Mouse (Mus musculus) liver, adult 2 months (tissue): ENCODE results near the gene Pkd1l3. TPM values are rescaled to one million over a fixed set of nuclear protein-coding genes. Genes with fewer than 3 reads are reported as not detected.
A peak's percentile ranks its signal among the peaks of the same experiment; 100 is the strongest.

Experiments used
- DNase-seq: peaks from one replicate; pipeline ENCODE4 v3.0.0-alpha.2; 2011; ENCODE audit warnings: low read depth, low spot score; ENCODE audit errors: extremely low read depth
- H3K27ac ChIP-seq: fragments of 200-500 bp; replicated peaks from 2 replicates; pipeline ENCODE4 v1.5.1; 2012; ENCODE audit warnings: low read depth, mild to moderate bottlenecking, control low read depth, inconsistent platforms, low read length; ENCODE audit not compliant: insufficient read depth
- H3K27me3 ChIP-seq: fragments of 200-500 bp; 2 replicates; pipeline ENCODE4 v1.6.1; 2012; ENCODE audit warnings: mild to moderate bottlenecking, moderate library complexity, low read length, inconsistent platforms; ENCODE audit not compliant: control insufficient read depth, insufficient read depth
- H3K36me3 ChIP-seq: fragments of 200-500 bp; 2 replicates; pipeline ENCODE4 v1.6.1; 2012; ENCODE audit warnings: low read length, inconsistent platforms; ENCODE audit not compliant: control insufficient read depth, insufficient read depth
- H3K4me1 ChIP-seq: fragments of 200-500 bp; 2 replicates; pipeline ENCODE4 v1.6.1; 2011; ENCODE audit warnings: low read length; ENCODE audit not compliant: control insufficient read depth, insufficient read depth
- H3K4me3 ChIP-seq: fragments of 200-500 bp; 2 replicates; pipeline ENCODE4 v1.5.1; 2011; ENCODE audit warnings: low read depth, mild to moderate bottlenecking, control low read depth, low read length, moderate library complexity; ENCODE audit not compliant: insufficient read depth
- H3K79me2 ChIP-seq: fragments of 200-500 bp; 2 replicates; pipeline ENCODE4 v1.6.1; 2012; ENCODE audit warnings: inconsistent platforms, mild to moderate bottlenecking, low read length, moderate library complexity; ENCODE audit not compliant: control insufficient read depth, insufficient read depth
- H3K9ac ChIP-seq: fragments of 200-500 bp; 2 replicates; pipeline ENCODE4 v1.6.1; 2012; ENCODE audit warnings: low read depth, mild to moderate bottlenecking, control low read depth, inconsistent platforms, low read length
- CTCF ChIP-seq: fragments of 200-500 bp; IDR thresholded peaks from 2 replicates; pipeline ENCODE4 v1.5.1; 2011; ENCODE audit warnings: low read depth, low read length, control low read depth
- POLR2A ChIP-seq: fragments of 200-500 bp; IDR thresholded peaks from 2 replicates; pipeline ENCODE4 v1.6.1; 2011; ENCODE audit warnings: low read length, control low read depth; ENCODE audit not compliant: insufficient read depth; ENCODE audit errors: extremely low read depth
- WGBS: fragments of 180-500 bp; shearing (Covaris S2); methylation state at CpG from one replicate; pipeline ENCODE4 v1.1.7; 2018; 5-methylcytosine and 5-hydroxymethylcytosine counted together
- polyA plus RNA-seq: library from polyadenylated mRNA; depleted of rRNA; stranded (reverse); fragments of >200 nt; gene quantifications from 2 replicates; pipeline ENCODE4 v1.2.3, GENCODE M21; 2012; rRNA removed
- total RNA-seq: library from RNA; depleted of rRNA; stranded (reverse); fragments of >200 nt; gene quantifications from 2 replicates; pipeline ENCODE4 v1.2.3, GENCODE M21; 2014; rRNA removed

The Pkd1l3 gene
- total RNA-seq (0.07 TPM in 1 of 2 replicates, not detected in the other), polyA plus RNA-seq (not detected in 2 replicates)

DNA sequence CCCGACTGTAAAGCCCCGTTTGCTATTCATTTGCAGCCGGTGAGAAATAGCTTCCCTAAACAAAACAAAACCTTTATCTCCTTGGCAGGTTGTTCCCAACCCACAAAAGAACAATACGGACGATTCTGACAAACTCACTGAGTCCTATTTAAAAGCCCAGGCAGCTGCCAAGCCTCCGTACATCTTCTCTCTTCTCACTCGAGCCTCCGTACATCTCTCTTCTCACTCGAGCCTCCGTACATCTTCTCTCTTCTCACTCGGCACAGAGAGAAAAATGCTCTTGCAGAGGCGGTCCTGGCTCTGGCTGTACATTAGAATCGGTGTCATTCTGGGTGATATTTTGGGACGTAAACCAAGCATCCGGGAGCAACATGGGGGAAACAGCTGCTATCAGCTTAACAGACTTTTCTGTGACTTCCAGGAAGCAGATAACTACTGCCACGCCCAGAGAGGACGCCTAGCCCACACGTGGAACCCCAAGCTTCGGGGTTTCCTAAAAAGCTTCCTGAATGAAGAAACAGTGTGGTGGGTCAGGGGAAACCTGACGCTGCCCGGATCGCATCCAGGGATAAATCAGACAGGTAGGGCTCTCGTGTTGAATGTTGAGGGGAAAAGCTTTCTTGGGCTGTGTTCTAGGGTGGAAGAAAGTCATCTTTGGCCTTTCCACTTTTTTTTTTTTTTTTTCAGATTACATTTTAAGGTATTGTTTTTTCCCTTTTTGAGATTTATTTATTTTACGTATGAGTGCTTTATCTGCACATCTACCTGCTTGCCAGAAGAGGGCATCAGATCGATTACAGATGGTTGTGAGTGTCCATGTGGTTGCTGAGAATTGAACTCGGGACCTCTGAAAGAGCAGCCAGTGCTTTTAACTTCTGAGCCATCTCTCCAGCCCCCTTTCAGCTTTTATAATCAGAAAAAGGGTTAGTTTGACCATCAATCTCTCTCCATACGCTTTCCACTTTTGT is at the start of gene Pkd1l3:
Gene Pkd1l3, plus strand, starts transcription at position 275 of the 968 bp plus-strand sequence.
- Histone ChIP-seq H3K27ac (no peak within 1 kb of the TSS), H3K4me3 (no peak within 1 kb of the TSS), H3K79me2 (no peaks in the 10 kb centered on the region), H3K36me3 (no peaks in the 10 kb centered on the region), H3K27me3 (no peaks in the 10 kb centered on the region), H3K9ac (no peak within 1 kb of the TSS), H3K4me1 (peaks cover 2% of the 10 kb centered on the region; the same call in 1 of the 2 replicates)
- TF ChIP-seq CTCF (no peak), POLR2A (no peak)
- DNase-seq, result no peak
- 49% methylated on average over 27 of the region's 27 CpGs for WGBS

DNA sequence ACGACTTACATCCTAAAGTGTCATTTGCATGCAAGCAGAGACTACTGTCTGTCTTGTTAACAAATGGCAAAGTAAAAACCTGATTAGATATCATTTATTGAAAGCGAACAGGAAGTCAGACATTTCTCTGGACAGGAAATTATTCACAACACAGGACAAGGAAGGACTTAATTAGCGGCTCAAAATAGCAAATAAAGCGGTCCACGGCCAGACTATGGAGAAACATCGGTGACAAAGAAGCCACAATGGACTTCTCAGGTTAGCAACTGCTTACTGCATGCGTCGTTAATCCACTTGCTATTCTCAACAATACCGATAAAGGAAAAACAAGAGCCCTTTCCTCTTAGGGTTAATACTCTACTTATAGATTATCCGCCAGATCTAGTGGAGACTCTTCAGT is 49.6 kb upstream of the Pkd1l3 start:
- TF ChIP-seq POLR2A (no peak), CTCF (no peak)
- 3% methylated on average over 10 of the region's 10 CpGs for WGBS
- Histone ChIP-seq H3K36me3 (peaks cover 13% of the 10 kb centered on the region), H3K9ac (peak overlapping the region; percentile 88), H3K4me3 (peak overlapping the region; percentile 90), H3K27ac (peak overlapping the region; percentile 79), H3K27me3 (no peaks in the 10 kb centered on the region), H3K4me1 (peaks cover 9% of the 10 kb centered on the region; the same call in 1 of the 2 replicates), H3K79me2 (peaks cover 4% of the 10 kb centered on the region)
- DNase-seq, result peak; percentile 19

- H3K9ac ChIP-seq, result peak within 1 kb of the TSS; percentile 88
- H3K79me2 ChIP-seq, result peaks cover 4% of the 10 kb centered on the region
- no peaks in the 10 kb centered on the region for H3K27me3 ChIP-seq
- H3K4me1 ChIP-seq, result peaks cover 9% of the 10 kb centered on the region; the same call in 1 of the 2 replicates
- DNase-seq, result peak; percentile 99
- peak within 1 kb of the TSS; percentile 84 for H3K27ac ChIP-seq
- H3K36me3 ChIP-seq, result peaks cover 11% of the 10 kb centered on the region
- TF ChIP-seq POLR2A (0 out of 2 replicates have a peak, but pooled peaks have one; percentile 34), CTCF (no peak)
- H3K4me3 ChIP-seq, result peak within 1 kb of the TSS; percentile 90
- under 1% methylated on average over 52 of the region's 52 CpGs for WGBS
Observed at GRCm38 (mm10) chr8:109565498-109566333, 48.6 kb upstream of the Pkd1l3 start, which contains the start of the genes Dhx38 and Txnl4b. TSS of gene Dhx38 (minus strand) at chr8:109565861. TSS of gene Txnl4b (plus strand) at chr8:109565892.

GRCm38 (mm10) chr8:109571139-109571538 is 43.2 kb upstream of the Pkd1l3 start:
- H3K36me3 ChIP-seq, result peaks cover 14% of the 10 kb centered on the region; the same call in 1 of the 2 replicates
- WGBS, result 70% methylated on average over 12 of the region's 12 CpGs
- no peak overlapping the region for H3K4me3 ChIP-seq
- H3K27ac ChIP-seq, result peak overlapping the region; percentile 34; the same call in 1 of the 2 replicates
- H3K4me1 ChIP-seq, result peaks cover 13% of the 10 kb centered on the region
- H3K27me3 ChIP-seq, result no peaks in the 10 kb centered on the region
- DNase-seq, result no peak
- TF ChIP-seq CTCF (no peak), POLR2A (no peak)
- H3K9ac ChIP-seq, result no peak overlapping the region
- peaks cover 4% of the 10 kb centered on the region for H3K79me2 ChIP-seq

DNA sequence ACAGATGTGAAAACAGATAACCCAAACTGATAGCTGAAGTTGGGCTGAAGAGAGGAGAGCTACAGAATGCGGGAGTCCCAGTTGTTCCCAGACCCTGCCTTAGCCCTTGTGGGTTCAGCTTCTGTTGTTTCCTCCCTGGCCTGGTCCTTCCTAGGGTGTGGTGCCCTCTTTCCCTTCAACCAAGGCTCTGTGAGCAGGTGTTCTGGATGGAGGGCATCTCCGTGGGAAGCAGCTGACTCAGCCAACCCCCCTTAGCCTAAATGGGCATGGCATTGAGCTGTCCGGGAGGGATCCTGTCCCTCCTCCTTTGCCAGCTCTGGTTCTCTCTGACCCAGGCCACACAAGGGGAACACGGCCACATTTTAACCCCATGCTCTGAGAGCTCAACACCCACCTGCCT is 38.0 kb upstream of the Pkd1l3 start:
- TF ChIP-seq CTCF (no peak), POLR2A (no peak)
- H3K79me2 ChIP-seq, result peaks cover 9% of the 10 kb centered on the region; the same call in 1 of the 2 replicates
- WGBS, result 25% methylated on average over 4 of the region's 4 CpGs
- no peaks in the 10 kb centered on the region for H3K27me3 ChIP-seq
- DNase-seq, result peak; percentile 33
- H3K36me3 ChIP-seq, result peaks cover 24% of the 10 kb centered on the region; the same call in 1 of the 2 replicates
- H3K4me1 ChIP-seq, result peaks cover 13% of the 10 kb centered on the region
- H3K9ac ChIP-seq, result peak overlapping the region; percentile 92
- peak overlapping the region; percentile 79 for H3K27ac ChIP-seq
- H3K4me3 ChIP-seq, result peak overlapping the region; percentile 87
